Mouse (Mus musculus) heart, embryonic 11.5 days (tissue): ENCODE data around the gene Dab1. TPM values are rescaled to one million over a fixed set of nuclear protein-coding genes. Genes with fewer than 3 reads are reported as not detected.

Experiments
- ATAC-seq: fragments of 200-750 bp; cut with Nextera tagmentation; replicated peaks from 2 replicates; pipeline ENCODE4 v1.8.0; 2017; ENCODE audit warnings: moderate library complexity; ENCODE audit not compliant: insufficient number of reproducible peaks, low FRiP score, low TSS enrichment
- H3K27ac ChIP-seq: fragments of 300-500 bp; sonication (generic); 2 replicates; pipeline ENCODE4 v1.5.1; 2014; ENCODE audit warnings: mild to moderate bottlenecking, low read depth, low read length
- H3K27me3 ChIP-seq: fragments of 300-500 bp; sonication (generic); 2 replicates; pipeline ENCODE4 v1.6.1; 2014; ENCODE audit warnings: mild to moderate bottlenecking, low read length, mixed read lengths; ENCODE audit not compliant: control insufficient read depth, insufficient read depth
- H3K36me3 ChIP-seq: fragments of 300-500 bp; sonication (generic); 2 replicates; pipeline ENCODE4 v1.6.1; 2014; ENCODE audit warnings: mild to moderate bottlenecking, low read length, moderate library complexity, mixed read lengths; ENCODE audit not compliant: control insufficient read depth, insufficient read depth
- H3K4me1 ChIP-seq: fragments of 300-500 bp; sonication (generic); 2 replicates; pipeline ENCODE4 v1.6.1; 2014; ENCODE audit warnings: low read length; ENCODE audit not compliant: control insufficient read depth, insufficient read depth
- H3K4me2 ChIP-seq: fragments of 300-500 bp; sonication (generic); 2 replicates; pipeline ENCODE4 v1.6.1; 2014; ENCODE audit warnings: mild to moderate bottlenecking, moderate library complexity
- H3K4me3 ChIP-seq: fragments of 300-500 bp; sonication (generic); 2 replicates; pipeline ENCODE4 v1.5.1; 2014; ENCODE audit warnings: low read depth, low read length
- H3K9ac ChIP-seq: fragments of 300-500 bp; sonication (generic); 2 replicates; pipeline ENCODE4 v1.6.1; 2014; ENCODE audit warnings: mild to moderate bottlenecking, low read depth, low read length, moderate library complexity
- H3K9me3 ChIP-seq: fragments of 300-500 bp; sonication (generic); replicated peaks from 2 replicates; pipeline ENCODE4 v1.6.1; 2016; ENCODE audit warnings: low read length; ENCODE audit not compliant: control insufficient read depth
- WGBS: fragments of 180-500 bp; shearing (Covaris S2); extraction: QIAGEN DNeasy Blood & Tissue Kit; methylation state at CpG from one replicate; pipeline ENCODE4 v1.1.7; 2014; ENCODE audit not compliant: insufficient replicate concordance; 5-methylcytosine and 5-hydroxymethylcytosine counted together
- polyA plus RNA-seq: library from polyadenylated mRNA; unstranded; fragments of >200 nt; fragmentation: Nextera tagmentation; extraction: Ambion mirVana; gene quantifications from 2 replicates; pipeline ENCODE4 v1.2.1, GENCODE M21; 2014

Gene Dab1
- polyA plus RNA-seq, 1 experiment from 2014 or later = 1.9 TPM

DNA sequence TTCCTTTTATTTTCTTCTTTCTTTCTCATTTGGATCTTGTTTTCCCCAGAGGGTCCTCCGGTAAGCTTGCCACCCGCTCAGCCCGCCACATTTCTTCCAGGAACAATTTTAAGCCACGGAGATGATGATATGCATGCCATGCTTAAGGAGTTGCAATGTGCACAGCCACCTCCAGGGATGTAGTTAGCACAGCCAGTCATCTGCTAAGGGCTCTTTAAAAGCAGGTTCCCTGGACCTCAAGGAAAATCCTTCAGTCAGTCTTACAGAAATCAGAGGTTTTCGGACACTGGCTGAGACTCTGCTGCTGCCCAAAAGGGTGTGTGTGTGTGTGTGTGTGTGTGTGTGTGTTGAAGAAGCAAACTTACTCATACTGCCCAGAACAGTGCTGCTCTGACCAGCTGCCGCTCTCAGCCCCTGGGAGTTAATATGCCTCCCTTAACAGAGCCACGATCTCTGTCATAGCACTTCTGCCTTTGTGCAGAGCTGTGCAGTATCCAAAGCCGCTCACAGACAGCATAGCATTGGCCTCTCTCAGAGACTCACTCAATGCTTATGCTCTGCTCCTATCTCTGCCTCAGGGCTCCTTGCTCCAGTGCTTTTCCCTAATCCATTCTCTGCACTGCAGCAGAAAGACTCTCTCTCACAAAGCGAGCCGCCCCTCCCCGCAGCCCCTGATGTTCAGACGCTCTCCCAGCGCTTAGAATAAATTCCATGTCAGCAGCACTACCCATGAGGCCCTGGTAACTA, 1141.9 kb downstream of the Dab1 start:
- Histone ChIP-seq H3K27me3 (no peaks in the 10 kb centered on the region), H3K4me1 (no peaks in the 10 kb centered on the region), H3K4me2 (no peak overlapping the region), H3K27ac (no peak overlapping the region), H3K36me3 (no peaks in the 10 kb centered on the region), H3K4me3 (no peak overlapping the region), H3K9me3 (no peaks in the 10 kb centered on the region), H3K9ac (no peak overlapping the region)
- 58% methylated on average over 13 of the region's 13 CpGs for WGBS
- ATAC-seq = no peak

DNA sequence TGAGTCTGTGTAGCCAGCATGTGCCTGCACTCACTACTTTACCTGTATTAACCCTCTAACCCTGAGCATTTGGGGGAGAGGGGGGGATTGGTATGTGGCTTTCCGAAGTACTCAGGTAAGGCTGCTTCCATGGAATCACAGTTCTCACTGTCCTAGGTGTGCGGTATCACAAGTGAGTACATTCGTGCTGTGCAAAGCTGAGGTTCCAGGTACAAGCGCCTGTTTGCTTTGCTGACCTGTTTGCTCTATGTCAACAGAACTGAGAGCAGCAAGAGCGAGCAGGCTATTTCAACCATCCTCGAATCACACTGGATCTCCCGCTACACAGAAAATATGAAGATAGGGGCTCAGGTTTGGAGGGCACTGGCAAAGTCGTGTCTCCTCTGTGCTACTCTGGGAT, 1146.9 kb downstream of the Dab1 start, which contains the start of gene C8b:
Gene C8b (plus strand): TSS at position 253 of the 400 bp plus-strand sequence.
- no peak within 1 kb of the TSS for H3K9ac ChIP-seq
- no peaks in the 10 kb centered on the region for H3K4me1 ChIP-seq
- no peak within 1 kb of the TSS for H3K4me2 ChIP-seq
- 86% methylated on average over 8 of the region's 8 CpGs for WGBS
- H3K27me3 ChIP-seq = peaks cover 5% of the 10 kb centered on the region; the same call in 1 of the 2 replicates
- no peak within 1 kb of the TSS for H3K4me3 ChIP-seq
- H3K36me3 ChIP-seq = no peaks in the 10 kb centered on the region
- no peaks in the 10 kb centered on the region for H3K9me3 ChIP-seq
- H3K27ac ChIP-seq = no peak within 1 kb of the TSS
- no peak for ATAC-seq

GRCm38 (mm10) chr4:104768190-104768589, 1149.0 kb downstream of the Dab1 start:
- H3K9me3 ChIP-seq = no peaks in the 10 kb centered on the region
- no peaks in the 10 kb centered on the region for H3K4me1 ChIP-seq
- H3K4me2 ChIP-seq = no peak overlapping the region
- ATAC-seq = no peak
- 70% methylated on average over 4 of the region's 4 CpGs for WGBS
- H3K27ac ChIP-seq = no peak overlapping the region
- no peak overlapping the region for H3K4me3 ChIP-seq
- no peak overlapping the region for H3K9ac ChIP-seq
- H3K36me3 ChIP-seq = no peaks in the 10 kb centered on the region
- peaks cover 5% of the 10 kb centered on the region; the same call in 1 of the 2 replicates for H3K27me3 ChIP-seq

GRCm38 (mm10) chr4:104769602-104770001, 1150.4 kb downstream of the Dab1 start:
- no peaks in the 10 kb centered on the region for H3K36me3 ChIP-seq
- no peak for ATAC-seq
- H3K4me1 ChIP-seq = no peaks in the 10 kb centered on the region
- H3K27ac ChIP-seq = no peak overlapping the region
- 82% methylated on average over 8 of the region's 8 CpGs for WGBS
- H3K4me3 ChIP-seq = no peak overlapping the region
- peaks cover 5% of the 10 kb centered on the region; the same call in 1 of the 2 replicates for H3K27me3 ChIP-seq
- no peaks in the 10 kb centered on the region for H3K9me3 ChIP-seq
- H3K9ac ChIP-seq = no peak overlapping the region
- no peak overlapping the region for H3K4me2 ChIP-seq

GRCm38 (mm10) chr4:104770331-104770730, 1151.2 kb downstream of the Dab1 start:
- H3K9ac ChIP-seq = no peak overlapping the region
- H3K4me3 ChIP-seq = no peak overlapping the region
- no peak overlapping the region for H3K4me2 ChIP-seq
- no peak for ATAC-seq
- H3K27ac ChIP-seq = no peak overlapping the region
- no peaks in the 10 kb centered on the region for H3K9me3 ChIP-seq
- no peaks in the 10 kb centered on the region for H3K36me3 ChIP-seq
- WGBS = 63% methylated on average over 4 of the region's 4 CpGs
- H3K4me1 ChIP-seq = no peaks in the 10 kb centered on the region
- H3K27me3 ChIP-seq = peaks cover 5% of the 10 kb centered on the region; the same call in 1 of the 2 replicates

DNA sequence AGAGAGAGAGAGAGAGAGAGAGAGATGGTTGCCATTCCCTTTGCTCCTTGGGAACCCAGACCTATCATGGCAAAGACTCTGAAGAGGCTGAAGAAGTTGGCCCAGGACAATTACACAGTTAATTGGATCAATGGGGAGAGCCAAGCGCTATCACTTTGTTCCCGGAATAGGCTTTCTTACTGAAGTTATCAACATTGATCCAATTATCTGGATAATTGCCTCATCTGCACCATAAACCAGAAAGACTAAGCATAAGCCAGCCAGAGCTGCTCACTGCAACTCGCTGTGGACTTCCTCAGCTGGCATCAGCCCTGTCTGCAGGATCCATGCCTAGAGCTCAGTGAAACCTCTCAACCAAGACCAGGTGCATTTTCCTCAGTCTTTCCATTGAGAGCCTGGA, 1156.4 kb downstream of the Dab1 start:
- ATAC-seq = no peak
- no peak overlapping the region for H3K4me2 ChIP-seq
- H3K27ac ChIP-seq = no peak overlapping the region
- H3K27me3 ChIP-seq = no peaks in the 10 kb centered on the region
- no peaks in the 10 kb centered on the region for H3K4me1 ChIP-seq
- H3K9ac ChIP-seq = no peak overlapping the region
- no peaks in the 10 kb centered on the region for H3K36me3 ChIP-seq
- no peaks in the 10 kb centered on the region for H3K9me3 ChIP-seq
- 55% methylated on average over 3 of the region's 3 CpGs for WGBS
- no peak overlapping the region for H3K4me3 ChIP-seq

- Histone ChIP-seq H3K4me1 (no peaks in the 10 kb centered on the region), H3K4me2 (no peak overlapping the region), H3K36me3 (no peaks in the 10 kb centered on the region), H3K27ac (no peak overlapping the region), H3K9ac (no peak overlapping the region), H3K9me3 (no peaks in the 10 kb centered on the region), H3K27me3 (no peaks in the 10 kb centered on the region), H3K4me3 (no peak overlapping the region)
- WGBS = 79% methylated on average over 5 of the region's 5 CpGs
- ATAC-seq = no peak
Measured at GRCm38 (mm10) chr4:104779460-104779859, 1160.3 kb downstream of the Dab1 start.

- Histone ChIP-seq H3K4me1 (no peaks in the 10 kb centered on the region), H3K4me3 (no peak overlapping the region), H3K4me2 (no peak overlapping the region), H3K27ac (no peak overlapping the region), H3K36me3 (no peaks in the 10 kb centered on the region), H3K27me3 (no peaks in the 10 kb centered on the region), H3K9ac (no peak overlapping the region), H3K9me3 (no peaks in the 10 kb centered on the region)
- ATAC-seq = no peak
- WGBS = 84% methylated on average over 3 of the region's 3 CpGs
Measured at GRCm38 (mm10) chr4:104781441-104781840, 1162.3 kb downstream of the Dab1 start.

DNA sequence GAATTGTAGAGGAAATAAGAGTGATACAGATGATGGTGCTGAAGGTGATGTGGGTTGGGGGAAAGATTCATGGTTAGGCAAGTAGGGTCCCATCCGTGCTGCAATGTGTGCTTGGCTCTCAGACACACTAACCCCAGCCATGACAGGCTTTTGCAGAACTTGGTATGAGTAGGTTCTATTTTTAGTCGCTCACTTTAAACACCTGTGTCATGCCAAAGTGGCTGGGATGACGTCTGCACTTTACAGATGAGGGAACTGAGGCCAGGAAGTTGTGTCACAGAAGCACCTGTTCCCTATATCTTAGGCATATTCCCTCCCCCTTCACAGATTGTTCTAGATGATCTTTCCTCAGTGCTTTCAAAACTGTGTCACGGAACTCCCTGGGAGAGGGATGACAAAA, 1163.2 kb downstream of the Dab1 start:
- 73% methylated on average over 4 of the region's 4 CpGs for WGBS
- no peaks in the 10 kb centered on the region for H3K4me1 ChIP-seq
- no peak overlapping the region for H3K4me2 ChIP-seq
- H3K9me3 ChIP-seq = no peaks in the 10 kb centered on the region
- no peak overlapping the region for H3K4me3 ChIP-seq
- ATAC-seq = no peak
- H3K36me3 ChIP-seq = no peaks in the 10 kb centered on the region
- H3K27ac ChIP-seq = no peak overlapping the region
- H3K9ac ChIP-seq = no peak overlapping the region
- no peaks in the 10 kb centered on the region for H3K27me3 ChIP-seq
